22 mouse cellular contexts compared by ENCODE assay signal in genomic region chr17:58187171-58187570, GRCm38 (mm10).
DNase-seq lines count a peak whose midpoint lies in the region; ATAC-seq and TF ChIP-seq lines count a peak whose summit lies in the region.
"Had no signal": no experiment of that assay in that cellular context is flagged by ENCODE, and none has a peak within 500 bp of the region (broad histone marks: within the 10 kb centered on the region; RNA-seq: fewer than 3 reads in every experiment).

No protein-coding gene starts in this region.

- peak; percentile 41 for DNase-seq in left cerebral cortex, adult 11 months (ENCODE audit: low spot score)
- no peak for DNase-seq in left cerebral cortex, postnatal 4 days
- peak; percentile 3 to 29 for DNase-seq in layer of hippocampus, adult 8-10 months (ENCODE audit: low spot score in 2 of 2)
- DNase-seq in left cerebral cortex, postnatal 14 days (ENCODE audit: low spot score in 2 of 2) = peak; percentile 62 to 84
- DNase-seq in thymus, postnatal 25 days = no peak
- no peak for DNase-seq in testis, postnatal 14 days (ENCODE audit: low spot score)
- DNase-seq in hindbrain, postnatal 0 days (ENCODE audit: low spot score) = no peak
- DNase-seq: adrenal gland, postnatal 14 days; cerebellum, adult 2 months; gastrocnemius, postnatal 25 days; heart, adult 2 months; heart, postnatal 4 days; thymus, postnatal 36 days had no signal

- no peak for TF ChIP-seq CTCF in hindbrain, postnatal 0 days (IDR thresholded peaks at IDR 0.05; ENCODE audit: low read depth)

- no peak overlapping the region for H3K27ac ChIP-seq in hindbrain, postnatal 0 days
- H3K27ac ChIP-seq: forebrain, embryonic 12.5 days; heart, adult 2 months; heart, embryonic 15.5 days; hindbrain, embryonic 15.5 days; kidney, embryonic 15.5 days; liver, embryonic 15.5 days; neural tube, embryonic 12.5 days had no signal

- no peaks in the 10 kb centered on the region for H3K4me1 ChIP-seq in hindbrain, postnatal 0 days (ENCODE audit: insufficient read depth, low read length)
- H3K4me1 ChIP-seq: forebrain, embryonic 12.5 days; heart, embryonic 15.5 days; hindbrain, embryonic 15.5 days; kidney, embryonic 15.5 days; liver, embryonic 15.5 days; neural tube, embryonic 12.5 days had no signal

- H3K4me2 ChIP-seq in hindbrain, postnatal 0 days (ENCODE audit: low read depth, low read length) = no peak overlapping the region
- H3K4me2 ChIP-seq: forebrain, embryonic 12.5 days; heart, embryonic 15.5 days; hindbrain, embryonic 15.5 days; kidney, embryonic 15.5 days; liver, embryonic 15.5 days; midbrain, embryonic 11.5 days; neural tube, embryonic 12.5 days had no signal

- no peak for ATAC-seq in hindbrain, postnatal 0 days
- ATAC-seq: intestine, postnatal 0 days had no signal

- no peak overlapping the region for H3K4me3 ChIP-seq in hindbrain, postnatal 0 days (ENCODE audit: low read length)
- H3K4me3 ChIP-seq: forebrain, embryonic 12.5 days; heart, adult 2 months; heart, embryonic 15.5 days; hindbrain, embryonic 15.5 days; kidney, embryonic 15.5 days; liver, embryonic 15.5 days; neural tube, embryonic 12.5 days had no signal

- H3K9me3 ChIP-seq in hindbrain, postnatal 0 days (ENCODE audit: low read length) = no peaks in the 10 kb centered on the region
- H3K9me3 ChIP-seq: forebrain, embryonic 12.5 days; G1E; heart, embryonic 15.5 days; hindbrain, embryonic 15.5 days; kidney, embryonic 15.5 days; liver, embryonic 15.5 days; neural tube, embryonic 12.5 days had no signal

- no peak overlapping the region for H3K9ac ChIP-seq in hindbrain, postnatal 0 days (replicated peaks; ENCODE audit: low read length)
- H3K9ac ChIP-seq: forebrain, embryonic 12.5 days; heart, embryonic 15.5 days; hindbrain, embryonic 15.5 days; kidney, embryonic 15.5 days; liver, embryonic 15.5 days; neural tube, embryonic 12.5 days had no signal

- no peaks in the 10 kb centered on the region for H3K36me3 ChIP-seq in hindbrain, postnatal 0 days (ENCODE audit: insufficient read depth, low read length)
- H3K36me3 ChIP-seq: forebrain, embryonic 12.5 days; G1E; heart, embryonic 15.5 days; hindbrain, embryonic 15.5 days; kidney, embryonic 15.5 days; liver, embryonic 15.5 days; neural tube, embryonic 12.5 days had no signal

- no peaks in the 10 kb centered on the region for H3K27me3 ChIP-seq in hindbrain, postnatal 0 days (ENCODE audit: insufficient read depth, low read length)
- H3K27me3 ChIP-seq: forebrain, embryonic 12.5 days; heart, embryonic 15.5 days; hindbrain, embryonic 15.5 days; kidney, embryonic 15.5 days; liver, embryonic 15.5 days; neural tube, embryonic 12.5 days had no signal

- intact Hi-C loops in left cerebral cortex, postnatal 4 days (cut with DNase I) = no loop called here
- intact Hi-C loops in left cerebral cortex, postnatal 14 days (cut with DNase I) = no loop called here

- 76% methylated on average over 1 of the region's 1 CpGs for WGBS in hindbrain, postnatal 0 days

Comparison
In these comparisons a context has a peak if more than half of its experiments do, and no peak if none do; other contexts are left out.
1. DNase-seq: peak in left cerebral cortex, adult 11 months (single experiment), layer of hippocampus, adult 8-10 months (2 of 2) and left cerebral cortex, postnatal 14 days (2 of 2); none in left cerebral cortex, postnatal 4 days (single experiment), thymus, postnatal 25 days (single experiment), testis, postnatal 14 days (single experiment) and hindbrain, postnatal 0 days (single experiment).